Mouse (Mus musculus): ENCODE results near the gene Slc35d3.

- TF ChIP-seq POLR2A (IDR thresholded peaks at IDR 0.05; ENCODE audit: control insufficient read depth, low read depth, low read length) (no peak), CTCF (IDR thresholded peaks at IDR 0.05; ENCODE audit: control insufficient read depth, insufficient read depth, insufficient replicate concordance, low read depth, low read length) (no peak)
Observed at GRCm38 (mm10) chr10:19820986-19821385, 30.3 kb downstream of the Slc35d3 start.

All from testis, adult 2 months (tissue).